Mouse (Mus musculus): ENCODE data around the gene Larp4. TPM values are rescaled to one million over a fixed set of nuclear protein-coding genes. Genes with fewer than 3 reads are reported as not detected.

The Larp4 gene
- polyA plus RNA-seq, 1 experiment from 2014 or later = 29.5 TPM

GRCm38 (mm10) chr15:100006180-100006579, 36.3 kb downstream of the Larp4 start:
- Histone ChIP-seq H3K27ac (no peak overlapping the region), H3K36me3 (peaks cover 96% of the 10 kb centered on the region), H3K4me3 (replicated peaks) (no peak overlapping the region), H3K4me2 (no peak overlapping the region), H3K4me1 (replicated peaks) (no peaks in the 10 kb centered on the region), H3K27me3 (no peaks in the 10 kb centered on the region), H3K9ac (replicated peaks) (no peak overlapping the region), H3K9me3 (no peaks in the 10 kb centered on the region)
- no peak for ATAC-seq (ENCODE audit: insufficient number of reproducible peaks, insufficient read depth, low FRiP score, low TSS enrichment, low read depth)

- peaks cover 13% of the 10 kb centered on the region for H3K36me3 ChIP-seq
- no peak for ATAC-seq (ENCODE audit: insufficient number of reproducible peaks, insufficient read depth, low FRiP score, low TSS enrichment, low read depth)
- no peak overlapping the region for H3K4me2 ChIP-seq
- no peak overlapping the region for H3K27ac ChIP-seq
- no peaks in the 10 kb centered on the region for H3K9me3 ChIP-seq
- H3K4me1 ChIP-seq (replicated peaks) = no peaks in the 10 kb centered on the region
- no peak overlapping the region for H3K4me3 ChIP-seq (replicated peaks)
- H3K27me3 ChIP-seq = no peaks in the 10 kb centered on the region
- WGBS = 81% methylated on average over 6 of the region's 6 CpGs
- no peak overlapping the region for H3K9ac ChIP-seq (replicated peaks)
Measured at GRCm38 (mm10) chr15:100018280-100018899, 48.5 kb downstream of the Larp4 start.

- Histone ChIP-seq H3K9ac (replicated peaks) (no peak overlapping the region), H3K36me3 (peaks cover 6% of the 10 kb centered on the region), H3K27me3 (no peaks in the 10 kb centered on the region), H3K4me1 (replicated peaks) (no peaks in the 10 kb centered on the region), H3K4me2 (no peak overlapping the region), H3K4me3 (replicated peaks) (no peak overlapping the region), H3K27ac (no peak overlapping the region), H3K9me3 (no peaks in the 10 kb centered on the region)
- ATAC-seq (ENCODE audit: insufficient number of reproducible peaks, insufficient read depth, low FRiP score, low TSS enrichment, low read depth) = no peak
- WGBS = 90% methylated on average over 1 of the region's 1 CpGs
Measured at GRCm38 (mm10) chr15:100021175-100021574, 51.3 kb downstream of the Larp4 start.

DNA sequence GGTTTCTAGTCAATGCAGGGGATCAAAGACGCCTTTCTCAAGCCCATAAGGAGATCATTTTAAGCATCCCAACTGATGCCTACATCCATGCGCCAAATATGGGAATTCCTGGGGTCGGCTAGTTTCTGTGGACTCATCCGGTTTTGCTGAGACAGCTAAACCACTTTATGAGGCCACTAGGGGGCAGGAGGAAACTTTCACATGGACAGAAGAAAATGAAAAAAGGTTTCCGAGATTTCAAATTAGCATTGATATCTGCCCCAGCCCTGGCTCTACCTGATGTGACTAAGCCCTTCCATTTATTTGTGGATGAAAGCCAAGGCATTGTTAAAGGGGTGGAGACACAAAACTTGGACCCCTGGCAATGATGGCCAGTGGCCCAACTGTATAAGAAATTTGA, 53.1 kb downstream of the Larp4 start:
- Histone ChIP-seq H3K4me3 (replicated peaks) (no peak overlapping the region), H3K27me3 (no peaks in the 10 kb centered on the region), H3K27ac (no peak overlapping the region), H3K36me3 (no peaks in the 10 kb centered on the region), H3K9me3 (no peaks in the 10 kb centered on the region), H3K9ac (replicated peaks) (no peak overlapping the region), H3K4me1 (replicated peaks) (no peaks in the 10 kb centered on the region), H3K4me2 (no peak overlapping the region)
- no peak for ATAC-seq (ENCODE audit: insufficient number of reproducible peaks, insufficient read depth, low FRiP score, low TSS enrichment, low read depth)
- WGBS = 24% methylated on average over 5 of the region's 5 CpGs

DNA sequence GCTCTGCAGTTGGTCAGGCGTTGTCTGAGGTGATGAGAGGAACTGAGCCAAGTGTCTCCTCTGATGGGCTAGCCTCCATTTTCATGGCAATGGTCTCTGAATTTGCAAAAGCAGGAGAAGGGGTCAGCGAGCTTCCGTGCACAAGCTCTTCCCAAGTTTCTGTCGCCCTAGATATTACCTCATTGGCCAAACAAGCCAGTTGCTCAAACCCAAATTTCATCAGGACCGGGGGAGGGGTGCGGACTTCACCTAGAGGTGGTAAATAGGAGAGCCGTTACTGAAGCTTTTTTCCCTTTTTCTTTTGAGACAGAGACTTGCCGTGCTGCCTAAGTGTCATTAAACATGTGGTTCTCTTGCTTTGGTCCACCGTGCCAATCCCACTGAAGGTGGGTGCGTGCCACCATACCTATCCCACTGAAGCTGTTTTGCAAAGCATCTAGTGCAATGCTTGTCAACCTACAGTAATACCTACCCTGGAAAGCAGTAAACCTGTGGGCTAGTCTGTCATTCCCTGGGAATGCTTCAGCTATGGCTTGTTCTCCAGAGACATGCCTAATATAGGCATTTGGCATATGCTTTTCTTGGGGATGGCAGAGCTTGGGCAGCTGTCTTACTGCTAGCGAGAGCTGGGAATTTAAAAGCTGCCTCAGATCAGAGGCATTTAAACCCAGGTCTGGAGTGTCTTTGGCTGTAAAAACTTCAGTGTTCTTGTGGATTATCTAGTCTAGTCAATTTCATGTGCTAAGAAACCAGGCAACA, 55.4 kb downstream of the Larp4 start:
- WGBS = 76% methylated on average over 11 of the region's 11 CpGs
- Histone ChIP-seq H3K36me3 (no peaks in the 10 kb centered on the region), H3K27me3 (no peaks in the 10 kb centered on the region), H3K4me3 (replicated peaks) (no peak overlapping the region), H3K9me3 (no peaks in the 10 kb centered on the region), H3K27ac (no peak overlapping the region), H3K4me2 (no peak overlapping the region), H3K4me1 (replicated peaks) (no peaks in the 10 kb centered on the region), H3K9ac (replicated peaks) (no peak overlapping the region)
- no peak for ATAC-seq (ENCODE audit: insufficient number of reproducible peaks, insufficient read depth, low FRiP score, low TSS enrichment, low read depth)

DNA sequence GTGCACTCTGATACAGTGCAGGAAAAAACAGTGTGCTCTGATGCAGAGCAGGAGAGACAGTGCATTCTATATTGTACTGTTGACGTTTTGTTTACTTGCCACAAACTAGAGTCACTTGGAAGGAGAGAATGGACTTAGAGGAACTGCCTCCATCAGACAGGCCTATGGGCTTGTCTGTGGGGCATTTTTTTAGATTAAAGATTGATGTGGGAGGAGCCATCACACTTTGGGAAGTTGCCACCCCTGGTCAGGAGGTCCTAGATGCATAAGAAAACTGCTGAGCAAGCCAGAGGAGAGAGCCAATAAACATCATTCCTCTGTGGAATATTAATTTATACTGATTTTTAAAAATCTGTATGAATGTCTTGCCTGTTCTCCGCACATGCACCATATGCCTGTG, 58.3 kb downstream of the Larp4 start:
- Histone ChIP-seq H3K27me3 (no peaks in the 10 kb centered on the region), H3K27ac (no peak overlapping the region), H3K4me3 (replicated peaks) (no peak overlapping the region), H3K36me3 (no peaks in the 10 kb centered on the region), H3K9me3 (peaks cover 3% of the 10 kb centered on the region; the same call in 1 of the 2 replicates), H3K4me2 (no peak overlapping the region), H3K4me1 (replicated peaks) (no peaks in the 10 kb centered on the region), H3K9ac (replicated peaks) (no peak overlapping the region)
- ATAC-seq (ENCODE audit: insufficient number of reproducible peaks, insufficient read depth, low FRiP score, low TSS enrichment, low read depth) = no peak
- WGBS = 86% methylated on average over 2 of the region's 2 CpGs

DNA sequence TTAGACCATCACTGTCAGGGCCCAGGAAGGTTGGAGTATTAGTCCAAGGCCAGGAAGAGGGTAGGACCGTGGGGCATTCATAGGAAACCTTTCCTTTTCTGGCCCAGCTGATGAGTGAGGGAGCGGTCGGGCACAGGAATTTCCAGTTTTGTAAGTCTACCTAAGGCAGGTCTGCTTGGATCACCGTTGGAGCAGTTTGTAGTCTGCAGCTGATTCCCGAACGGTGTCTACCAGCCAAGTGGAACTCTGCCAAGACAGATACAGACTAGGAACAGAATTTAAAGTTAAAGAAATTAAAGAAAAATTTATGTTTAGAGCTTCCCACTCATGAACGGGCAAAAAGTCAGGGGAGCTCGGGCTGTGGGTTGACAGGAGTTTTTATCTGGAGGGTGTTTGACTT, 59.6 kb downstream of the Larp4 start:
- 74% methylated on average over 8 of the region's 8 CpGs for WGBS
- H3K9me3 ChIP-seq = peaks cover 3% of the 10 kb centered on the region; the same call in 1 of the 2 replicates
- H3K9ac ChIP-seq (replicated peaks) = no peak overlapping the region
- no peak for ATAC-seq (ENCODE audit: insufficient number of reproducible peaks, insufficient read depth, low FRiP score, low TSS enrichment, low read depth)
- no peak overlapping the region for H3K4me2 ChIP-seq
- H3K4me1 ChIP-seq (replicated peaks) = no peaks in the 10 kb centered on the region
- no peaks in the 10 kb centered on the region for H3K27me3 ChIP-seq
- H3K4me3 ChIP-seq (replicated peaks) = no peak overlapping the region
- H3K27ac ChIP-seq = no peak overlapping the region
- no peaks in the 10 kb centered on the region for H3K36me3 ChIP-seq

- Histone ChIP-seq H3K4me3 (replicated peaks) (no peak overlapping the region), H3K36me3 (no peaks in the 10 kb centered on the region), H3K4me1 (replicated peaks) (no peaks in the 10 kb centered on the region), H3K9ac (replicated peaks) (no peak overlapping the region), H3K27me3 (no peaks in the 10 kb centered on the region), H3K27ac (no peak overlapping the region), H3K4me2 (no peak overlapping the region), H3K9me3 (peaks cover 3% of the 10 kb centered on the region; the same call in 1 of the 2 replicates)
- ATAC-seq (ENCODE audit: insufficient number of reproducible peaks, insufficient read depth, low FRiP score, low TSS enrichment, low read depth) = no peak
- 91% methylated on average over 2 of the region's 2 CpGs for WGBS
Measured at GRCm38 (mm10) chr15:100029900-100030299, 60.0 kb downstream of the Larp4 start.

DNA sequence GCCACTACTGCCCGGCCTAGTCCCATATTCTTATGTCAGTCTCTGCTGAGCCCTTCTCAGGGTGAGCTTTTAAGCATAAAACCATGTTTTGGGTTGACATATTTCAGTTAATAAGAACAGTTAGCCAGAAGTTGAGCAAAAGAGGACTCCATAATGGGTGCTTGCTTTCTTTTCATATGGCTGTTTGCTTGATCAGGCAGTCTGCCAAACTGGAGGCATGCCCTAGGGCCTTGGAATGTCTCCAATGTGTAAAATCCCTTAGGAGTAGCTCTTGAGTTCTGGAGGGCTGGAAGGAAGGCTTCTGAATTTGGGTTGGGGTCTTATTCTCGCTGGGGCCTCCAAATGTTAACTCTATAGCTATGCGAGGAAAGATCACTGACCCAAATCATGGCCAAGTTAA, 62.7 kb downstream of the Larp4 start:
- Histone ChIP-seq H3K4me1 (replicated peaks) (no peaks in the 10 kb centered on the region), H3K4me2 (no peak overlapping the region), H3K27me3 (no peaks in the 10 kb centered on the region), H3K9me3 (peaks cover 3% of the 10 kb centered on the region; the same call in 1 of the 2 replicates), H3K36me3 (no peaks in the 10 kb centered on the region), H3K27ac (no peak overlapping the region), H3K9ac (replicated peaks) (no peak overlapping the region), H3K4me3 (replicated peaks) (no peak overlapping the region)
- no peak for ATAC-seq (ENCODE audit: insufficient number of reproducible peaks, insufficient read depth, low FRiP score, low TSS enrichment, low read depth)
- WGBS = 92% methylated on average over 3 of the region's 3 CpGs

- peak within 1 kb of the TSS; percentile 88 for H3K4me3 ChIP-seq (replicated peaks)
- no peaks in the 10 kb centered on the region for H3K9me3 ChIP-seq
- H3K36me3 ChIP-seq = peaks cover 6% of the 10 kb centered on the region; the same call in 1 of the 2 replicates
- peak within 1 kb of the TSS; percentile 95 for H3K9ac ChIP-seq (replicated peaks)
- H3K27me3 ChIP-seq = peaks cover 7% of the 10 kb centered on the region; the same call in 1 of the 2 replicates
- peak within 1 kb of the TSS; percentile 79 for H3K4me2 ChIP-seq
- ATAC-seq (ENCODE audit: insufficient number of reproducible peaks, insufficient read depth, low FRiP score, low TSS enrichment, low read depth) = peak; percentile 86
- H3K27ac ChIP-seq = peak within 1 kb of the TSS; percentile 97
- WGBS = under 1% methylated on average over 56 of the region's 68 CpGs
- peaks cover 20% of the 10 kb centered on the region for H3K4me1 ChIP-seq (replicated peaks)
Measured at GRCm38 (mm10) chr15:100038470-100038971, 68.7 kb downstream of the Larp4 start, which contains the start of gene Dip2b. Gene Dip2b (plus strand): TSS chr15:100038664.

- ATAC-seq (ENCODE audit: insufficient number of reproducible peaks, insufficient read depth, low FRiP score, low TSS enrichment, low read depth) = peak; percentile 23
- Histone ChIP-seq H3K4me3 (replicated peaks) (peak overlapping the region; percentile 88), H3K4me1 (replicated peaks) (peaks cover 20% of the 10 kb centered on the region), H3K4me2 (peak overlapping the region; percentile 79), H3K36me3 (peaks cover 6% of the 10 kb centered on the region; the same call in 1 of the 2 replicates), H3K27ac (peak overlapping the region; percentile 97), H3K27me3 (peaks cover 7% of the 10 kb centered on the region; the same call in 1 of the 2 replicates), H3K9ac (replicated peaks) (peak overlapping the region; percentile 95), H3K9me3 (no peaks in the 10 kb centered on the region)
- under 1% methylated on average over 36 of the region's 36 CpGs for WGBS
Measured at GRCm38 (mm10) chr15:100039001-100039701, 69.3 kb downstream of the Larp4 start.
